Mouse (Mus musculus): Measurements from ENCODE around the gene Fbxo42.

Gene Fbxo42

GRCm38 (mm10) chr4:141212892-141213291 lies 65.2 kb downstream of the Fbxo42 start:
- ATAC-seq (ENCODE audit: insufficient number of reproducible peaks, low FRiP score, low TSS enrichment), result no peak

- ATAC-seq (ENCODE audit: insufficient number of reproducible peaks, low FRiP score, low TSS enrichment), result no peak
Observed at GRCm38 (mm10) chr4:141213342-141213741, 65.6 kb downstream of the Fbxo42 start.

DNA sequence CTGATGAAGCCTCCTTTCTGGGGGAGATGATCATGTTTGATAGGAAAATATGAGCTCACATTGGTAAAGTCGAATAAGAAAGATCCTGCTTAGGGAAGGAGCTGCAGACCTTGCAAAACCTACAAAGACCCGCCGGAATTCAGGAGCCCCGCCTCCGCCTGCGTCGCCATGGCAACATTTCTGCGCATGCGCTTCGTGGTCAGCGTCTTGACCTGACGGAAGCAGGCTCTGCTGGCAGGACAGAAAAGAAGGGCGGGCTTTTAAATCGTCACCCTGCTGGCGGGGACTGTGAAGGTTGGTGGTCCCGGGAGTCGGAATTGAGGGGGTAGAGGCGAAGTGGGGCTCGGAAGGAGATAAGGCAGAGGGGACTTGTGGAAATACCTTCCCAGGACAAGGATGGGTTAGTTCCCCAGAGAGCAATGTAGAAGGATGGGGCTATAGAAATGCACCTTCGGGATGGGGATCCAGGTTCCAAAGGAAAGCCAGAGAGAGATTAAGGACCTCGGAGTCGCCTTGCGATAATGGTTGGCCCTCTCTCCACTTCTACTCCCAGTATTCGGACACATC lies 66.1 kb downstream of the Fbxo42 start, which contains the start of gene Rsg1:
Rsg1 (plus strand) TSS at position 187 of the 567 bp plus-strand sequence.
- ATAC-seq (ENCODE audit: insufficient number of reproducible peaks, low FRiP score, low TSS enrichment), result peak; percentile 71; the same call in 1 of the 2 replicates

DNA sequence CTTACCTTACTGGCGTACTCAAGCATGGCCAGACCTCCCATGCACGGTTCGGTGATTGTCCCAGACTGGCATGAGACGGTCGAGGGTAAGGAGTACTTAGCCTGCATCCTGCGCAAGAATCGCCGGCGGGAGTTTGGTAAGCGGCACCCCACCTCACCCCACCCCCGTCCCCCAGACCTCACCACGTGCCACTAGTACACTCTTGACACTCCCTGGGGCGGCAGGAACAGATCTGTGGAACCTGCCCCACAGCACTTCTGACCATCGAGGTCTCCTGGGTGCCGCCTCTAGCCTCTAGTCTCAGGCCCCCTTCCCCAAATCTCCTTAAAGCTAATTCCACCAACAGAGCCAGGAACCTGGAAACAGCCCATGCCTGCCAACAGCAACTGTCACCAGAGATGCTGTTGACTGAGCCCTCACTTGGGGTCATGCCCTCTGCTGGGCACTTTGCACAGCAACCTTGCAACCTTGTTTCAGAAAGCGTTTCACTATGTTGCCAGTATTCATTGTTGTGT lies 66.7 kb downstream of the Fbxo42 start:
- ATAC-seq (ENCODE audit: insufficient number of reproducible peaks, low FRiP score, low TSS enrichment), result peak; percentile 43; the same call in 1 of the 2 replicates

DNA sequence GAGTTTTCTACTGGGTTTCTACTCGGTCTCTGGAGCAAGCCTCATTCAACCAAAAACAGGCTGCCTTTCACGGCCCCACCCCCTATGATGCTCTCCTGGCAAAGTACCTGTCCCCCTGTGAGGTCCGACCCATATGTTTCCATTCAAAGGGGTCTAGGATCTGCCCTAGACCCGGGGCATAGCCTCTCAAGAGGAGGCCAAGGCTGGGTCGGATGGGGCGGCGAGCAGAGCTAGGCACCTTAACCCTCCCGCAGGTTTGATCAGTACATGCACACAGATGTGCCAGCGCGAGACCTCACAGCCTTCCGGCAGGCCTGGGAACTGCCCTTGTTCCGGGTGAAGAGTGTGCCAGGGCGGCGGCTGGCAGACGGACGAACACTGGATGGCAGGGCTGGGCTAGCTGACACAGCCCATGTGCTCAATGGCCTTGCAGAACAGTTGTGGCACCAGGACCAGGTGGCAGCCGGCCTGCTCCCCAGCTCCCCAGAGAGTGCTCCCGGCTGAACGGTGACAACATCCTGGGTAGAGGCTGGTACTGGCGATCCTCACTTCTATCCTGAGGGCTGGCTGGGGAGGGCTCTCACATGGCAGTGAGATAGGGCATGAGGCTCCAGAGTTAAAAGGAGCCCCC lies 72.0 kb downstream of the Fbxo42 start:
- ATAC-seq (ENCODE audit: insufficient number of reproducible peaks, low FRiP score, low TSS enrichment), result no peak

DNA sequence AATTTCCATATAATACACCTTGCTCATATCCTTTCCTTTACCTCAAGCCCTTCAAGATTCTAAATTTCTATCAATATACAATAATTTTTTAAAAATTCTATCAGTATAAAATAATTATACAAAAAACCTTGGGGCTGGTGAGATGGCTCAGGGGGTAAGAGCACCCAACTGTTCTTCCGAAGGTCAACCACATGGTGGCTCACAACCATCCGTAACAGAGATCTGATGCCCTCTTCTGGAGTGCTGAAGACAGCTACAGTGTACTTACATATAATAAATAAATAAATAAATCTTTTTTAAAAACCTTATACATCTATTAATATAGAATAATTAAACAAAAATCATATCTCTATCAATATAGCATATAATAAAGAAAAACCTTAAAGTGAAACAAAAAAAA lies 74.1 kb downstream of the Fbxo42 start:
- ATAC-seq (ENCODE audit: insufficient number of reproducible peaks, low FRiP score, low TSS enrichment), result no peak

GRCm38 (mm10) chr4:141222752-141223151 lies 75.0 kb downstream of the Fbxo42 start:
- no peak for ATAC-seq (ENCODE audit: insufficient number of reproducible peaks, low FRiP score, low TSS enrichment)

DNA sequence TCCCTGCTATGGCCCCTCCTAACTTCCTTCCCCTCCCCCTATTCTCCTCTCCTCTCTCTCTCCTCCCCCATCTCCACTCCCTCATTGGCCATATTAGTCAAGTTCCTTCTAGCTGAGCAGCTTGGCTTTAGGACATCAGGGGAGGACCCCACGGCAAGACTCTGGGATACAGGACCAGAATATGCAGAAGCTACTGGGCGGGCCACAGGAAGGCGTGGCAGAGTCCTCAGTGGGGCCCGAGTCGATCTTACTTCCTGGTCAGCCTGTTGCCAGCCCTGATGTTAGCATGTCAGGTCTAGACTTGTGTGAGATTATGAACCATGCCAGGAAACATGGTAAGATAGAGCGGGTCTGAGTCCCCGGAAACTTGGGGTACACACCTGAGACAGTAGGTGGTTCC lies 81.0 kb downstream of the Fbxo42 start:
- no peak for ATAC-seq (ENCODE audit: insufficient number of reproducible peaks, low FRiP score, low TSS enrichment)

DNA sequence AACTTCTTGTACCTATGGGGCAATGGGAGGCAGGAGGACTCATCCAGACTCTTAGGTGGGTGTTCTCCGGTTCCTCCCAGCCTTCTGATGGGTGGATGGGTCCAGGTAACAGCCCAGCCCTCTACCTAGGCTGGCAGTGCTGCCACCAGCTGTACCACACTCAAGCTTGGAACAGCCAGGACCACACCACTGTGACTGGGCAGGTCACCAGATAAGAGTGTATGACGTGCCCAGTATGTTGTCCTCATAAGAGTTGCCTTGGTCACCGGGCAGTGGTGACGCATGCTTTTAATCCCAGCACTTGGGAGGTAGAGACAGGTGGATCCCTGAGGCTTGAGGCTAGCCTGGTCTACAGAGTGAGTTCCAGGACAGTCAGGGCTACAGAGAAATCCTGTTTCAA lies 85.5 kb downstream of the Fbxo42 start:
- no peak for ATAC-seq (ENCODE audit: insufficient number of reproducible peaks, low FRiP score, low TSS enrichment)

- no peak for ATAC-seq (ENCODE audit: insufficient number of reproducible peaks, low FRiP score, low TSS enrichment)
Observed at GRCm38 (mm10) chr4:141235537-141236111, 87.9 kb downstream of the Fbxo42 start.

- no peak for ATAC-seq (ENCODE audit: insufficient number of reproducible peaks, low FRiP score, low TSS enrichment)
Observed at GRCm38 (mm10) chr4:141236856-141237255, 89.1 kb downstream of the Fbxo42 start.

DNA sequence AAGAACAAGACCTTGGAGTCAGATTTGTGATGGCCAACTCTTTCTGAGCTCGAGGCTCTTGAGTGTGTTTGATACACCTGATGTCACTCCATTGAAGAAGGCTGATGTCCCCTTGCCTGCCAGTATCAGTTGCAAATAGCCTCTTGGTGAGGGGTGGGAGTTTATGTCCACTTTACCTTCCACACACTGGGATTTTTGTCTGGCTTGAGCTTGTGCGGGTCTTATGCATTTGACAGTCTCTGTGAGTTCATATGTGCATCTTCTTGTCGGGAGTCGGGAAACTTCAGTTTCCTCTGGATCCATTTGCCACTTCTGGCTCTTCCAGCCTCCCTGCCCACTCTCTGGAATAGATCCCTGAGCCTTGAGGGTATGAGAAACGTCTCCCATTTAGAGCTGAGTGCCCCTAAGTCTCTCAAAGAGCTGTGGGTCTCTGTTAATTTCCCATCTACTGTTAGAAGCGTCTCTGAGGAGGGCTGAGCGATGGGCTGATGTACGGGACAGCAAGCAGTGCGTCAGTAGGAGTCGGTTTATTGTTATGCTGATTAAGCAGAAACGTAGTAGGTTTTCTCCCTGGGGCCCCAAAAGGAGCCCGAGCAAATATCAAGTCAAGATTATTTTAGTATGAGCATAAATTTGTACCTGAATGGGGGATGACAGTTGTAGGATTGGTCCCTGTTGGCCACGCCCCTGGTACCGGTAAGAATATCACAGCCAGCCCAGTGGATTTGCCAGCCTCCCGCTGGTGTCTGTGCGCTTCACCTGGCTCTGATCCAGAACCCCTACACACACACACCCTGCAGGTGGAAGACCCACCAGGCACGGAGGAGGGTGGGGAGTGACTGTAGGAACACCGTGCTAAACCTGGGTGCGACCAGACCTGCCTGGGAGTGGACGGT lies 91.0 kb downstream of the Fbxo42 start:
- ATAC-seq (ENCODE audit: insufficient number of reproducible peaks, low FRiP score, low TSS enrichment), result 0 out of 2 replicates have a peak, but pooled peaks have one; percentile 36

DNA sequence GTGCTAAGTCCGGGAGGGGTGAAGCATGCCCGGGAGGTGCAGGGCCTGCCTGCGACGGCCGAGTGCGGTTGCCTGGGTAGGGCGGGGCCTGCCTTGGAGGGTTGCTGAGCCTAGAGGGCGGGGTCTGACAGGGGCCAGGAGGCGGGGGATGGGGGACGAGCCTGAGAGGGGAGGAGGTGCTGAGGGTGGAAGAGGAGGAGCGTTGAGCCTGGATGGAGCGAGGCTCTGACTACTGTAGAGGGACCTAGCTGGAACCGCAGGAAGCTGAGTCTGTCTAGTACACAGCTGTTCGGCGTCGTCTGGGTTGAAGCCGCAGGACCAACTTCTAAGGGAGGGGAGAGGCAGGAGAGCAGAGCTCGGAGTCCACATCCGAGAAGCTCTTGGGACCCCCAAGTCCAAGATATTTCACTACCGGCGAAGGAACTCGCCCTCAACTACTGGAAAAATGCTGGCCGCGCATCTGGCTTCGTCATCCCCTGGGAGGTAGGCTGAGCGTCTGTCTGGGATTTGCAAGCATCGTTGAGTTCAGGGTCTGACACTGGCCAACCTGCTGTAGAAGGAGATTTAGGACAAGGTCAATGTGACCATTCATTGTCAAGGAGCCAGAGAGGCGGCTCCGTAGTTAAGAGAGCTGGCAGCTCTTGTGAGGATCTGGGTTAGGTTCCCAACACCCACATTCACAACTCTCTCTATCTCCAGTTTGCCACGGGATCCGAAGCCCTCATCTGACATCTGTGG lies 91.8 kb downstream of the Fbxo42 start, which contains the start of gene Arhgef19:
Arhgef19 (plus strand) TSS at position 112 of the 738 bp plus-strand sequence.
- ATAC-seq (ENCODE audit: insufficient number of reproducible peaks, low FRiP score, low TSS enrichment), result 0 out of 2 replicates have a peak, but pooled peaks have one; percentile 26

- no peak for ATAC-seq (ENCODE audit: insufficient number of reproducible peaks, low FRiP score, low TSS enrichment)
Observed at GRCm38 (mm10) chr4:141240617-141241016, 92.9 kb downstream of the Fbxo42 start.

DNA sequence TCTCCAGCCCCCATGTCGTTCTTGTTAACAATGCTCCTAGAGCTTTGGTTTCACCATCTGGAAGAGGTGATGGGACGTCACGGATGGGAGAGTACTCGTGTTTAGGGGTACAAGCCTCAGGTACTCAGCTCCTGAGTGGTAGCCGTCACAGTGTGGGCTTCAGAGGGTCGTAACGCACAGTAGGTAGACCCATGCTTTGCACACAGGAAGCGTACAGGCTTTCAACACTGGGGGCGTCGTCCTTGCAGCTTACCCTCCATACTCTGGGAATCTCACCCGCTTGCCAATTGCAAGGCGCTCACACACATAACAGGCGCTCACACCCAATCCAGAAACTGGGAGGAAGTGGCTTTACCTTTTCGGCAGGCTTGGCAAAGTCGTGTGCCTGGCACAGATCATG lies 94.1 kb downstream of the Fbxo42 start:
- no peak for ATAC-seq (ENCODE audit: insufficient number of reproducible peaks, low FRiP score, low TSS enrichment)

DNA sequence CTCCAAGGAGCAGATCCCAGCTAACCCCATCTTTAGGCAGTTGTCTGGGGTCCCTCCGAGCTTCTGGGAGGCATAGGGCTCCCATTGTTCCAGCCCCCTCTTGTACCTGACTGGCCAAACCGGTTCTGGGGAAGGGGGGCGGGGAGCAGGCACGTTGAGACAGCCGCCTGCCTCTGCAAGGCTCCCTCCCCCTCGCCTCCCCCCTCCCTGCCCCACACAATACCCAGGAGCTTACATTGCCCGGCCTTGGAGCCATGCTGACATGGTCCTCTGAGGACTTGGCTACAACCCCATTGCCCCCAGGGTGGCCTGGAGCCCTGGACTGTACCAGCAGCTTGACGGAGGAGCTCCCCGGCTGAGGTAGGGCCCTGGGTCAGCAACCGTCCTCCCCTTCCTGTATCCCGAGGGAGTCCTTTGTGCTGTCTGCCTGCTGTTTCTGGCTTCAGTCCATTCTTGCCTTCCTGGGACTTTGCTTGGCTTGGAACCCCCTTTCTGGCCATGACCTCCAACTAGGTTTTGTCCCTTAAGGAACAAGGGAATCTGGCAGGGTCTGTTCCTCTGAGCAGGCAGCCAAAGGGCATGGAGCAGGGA lies 95.0 kb downstream of the Fbxo42 start:
- ATAC-seq (ENCODE audit: insufficient number of reproducible peaks, low FRiP score, low TSS enrichment), result no peak

- no peak for ATAC-seq (ENCODE audit: insufficient number of reproducible peaks, low FRiP score, low TSS enrichment)
Observed at GRCm38 (mm10) chr4:141243636-141244035, 95.9 kb downstream of the Fbxo42 start.

DNA sequence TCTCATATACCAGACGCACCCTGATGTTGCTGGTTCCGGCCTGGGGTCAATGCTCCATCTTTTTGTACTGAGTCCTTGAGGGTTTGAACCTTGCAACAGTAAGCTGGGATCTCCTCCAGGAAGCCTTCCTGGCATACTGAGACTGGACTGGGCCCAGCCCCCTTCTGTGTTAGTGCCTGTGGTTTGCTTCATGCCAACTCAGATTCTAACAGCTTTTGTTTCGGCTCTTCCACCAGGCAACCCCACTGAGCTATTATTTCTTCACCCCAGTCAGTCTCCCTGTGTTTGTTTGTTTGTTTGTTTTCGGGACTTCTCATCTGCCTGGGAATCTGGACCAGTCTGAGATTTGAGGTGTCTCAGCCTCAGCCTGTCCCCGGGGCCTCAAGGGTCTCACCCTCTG lies 96.7 kb downstream of the Fbxo42 start:
- ATAC-seq (ENCODE audit: insufficient number of reproducible peaks, low FRiP score, low TSS enrichment), result no peak

GRCm38 (mm10) chr4:141244931-141245425 lies 97.3 kb downstream of the Fbxo42 start:
- ATAC-seq (ENCODE audit: insufficient number of reproducible peaks, low FRiP score, low TSS enrichment), result no peak

Data from cerebellum, adult (tissue).